Mouse (Mus musculus): Measurements from ENCODE around the gene Cpxcr1. TPM values are rescaled to one million over a fixed set of nuclear protein-coding genes. Genes with fewer than 3 reads are reported as not detected.

Gene Cpxcr1
- not detected in 2 replicates for polyA plus RNA-seq (2015; fragmentation: Nextera tagmentation; extraction: Ambion mirVana)

GRCm38 (mm10) chrX:116448644-116449043, at the start of gene Cpxcr1:
Gene Cpxcr1, plus strand, starts transcription at chrX:116448944.
- no peak for ATAC-seq

More at GRCm38 (mm10) chrX:116448644-116449043, at the start of gene Cpxcr1:
- Histone ChIP-seq H3K4me3 (ENCODE audit: low read depth, low read length) (no peak within 1 kb of the TSS), H3K4me1 (ENCODE audit: insufficient read depth) (no peaks in the 10 kb centered on the region), H3K9ac (replicated peaks) (no peak within 1 kb of the TSS), H3K4me2 (ENCODE audit: low read depth, low read length) (no peak within 1 kb of the TSS), H3K27me3 (ENCODE audit: insufficient read depth, low read length) (no peaks in the 10 kb centered on the region), H3K27ac (ENCODE audit: low read depth) (no peak within 1 kb of the TSS), H3K9me3 (ENCODE audit: low read length) (no peaks in the 10 kb centered on the region), H3K36me3 (replicated peaks; ENCODE audit: insufficient read depth, low read length) (no peaks in the 10 kb centered on the region)
- TF ChIP-seq EP300 (IDR thresholded peaks at IDR 0.05; ENCODE audit: low read depth) (no peak), CTCF (IDR thresholded peaks at IDR 0.05; ENCODE audit: low read depth) (no peak)
- DNase-seq = no peak

Other genes starting within 250 kb of the Cpxcr1 start
- not detected in 2 replicates for gene H2afb2, start 232.2 kb downstream of the Cpxcr1 start, polyA plus RNA-seq (2015; fragmentation: Nextera tagmentation; extraction: Ambion mirVana)

All from liver, postnatal 0 days (tissue).